Mouse (Mus musculus): Measurements from ENCODE around the gene Blnk. TPM values are rescaled to one million over a fixed set of nuclear protein-coding genes. Genes with fewer than 3 reads are reported as not detected.

Gene Blnk
- polyA plus RNA-seq, 1 experiment, result not detected

DNA sequence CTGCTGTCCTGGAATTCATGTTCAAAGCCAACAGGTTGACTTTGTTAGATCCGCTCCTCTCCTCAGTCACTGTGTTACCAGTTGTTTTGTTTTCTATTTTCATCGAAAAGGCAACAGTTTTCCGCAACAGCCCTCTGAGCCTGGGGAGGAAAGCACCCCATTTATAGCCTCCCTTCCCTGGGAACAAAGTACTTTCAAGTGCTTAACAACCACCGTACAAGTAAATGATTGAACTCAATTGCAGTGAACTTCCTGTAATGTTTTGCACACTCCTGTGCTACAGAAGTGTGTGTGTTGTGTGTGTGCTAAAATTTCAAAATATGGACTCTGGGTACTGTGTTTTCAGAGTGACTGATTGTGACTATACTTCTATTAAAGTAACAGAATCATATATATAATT, 13.4 kb upstream of the Blnk start:
- Histone ChIP-seq H3K9me3 (ENCODE audit: control insufficient read depth, low read length) (peaks cover 5% of the 10 kb centered on the region), H3K27me3 (ENCODE audit: control insufficient read depth) (peaks cover 9% of the 10 kb centered on the region), H3K4me3 (replicated peaks) (no peak overlapping the region), H3K36me3 (ENCODE audit: control insufficient read depth) (no peaks in the 10 kb centered on the region), H3K4me1 (ENCODE audit: control insufficient read depth) (no peaks in the 10 kb centered on the region)
- TF ChIP-seq TAL1 (IDR thresholded peaks at IDR 0.05; ENCODE audit: low read length), result no peak

DNA sequence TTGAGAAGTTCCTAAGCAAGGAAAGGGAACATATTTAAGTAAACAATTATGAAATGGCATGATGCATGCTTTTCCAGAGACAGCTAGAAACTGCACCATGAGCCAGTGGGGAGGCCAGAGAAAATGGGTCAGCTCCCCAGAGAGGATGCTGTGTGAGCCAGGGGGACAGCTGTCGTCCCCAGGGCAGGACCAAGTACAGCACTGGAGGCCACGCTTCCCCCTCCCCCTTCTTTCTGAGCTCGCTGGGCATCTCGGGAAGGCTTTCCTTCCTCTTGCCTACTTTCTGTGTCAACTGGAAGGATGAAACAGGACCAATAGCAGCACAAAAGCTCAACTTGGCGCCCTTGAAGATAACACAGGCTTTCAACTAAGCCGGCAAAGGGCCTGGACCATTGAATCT, 13.0 kb upstream of the Blnk start:
- Histone ChIP-seq H3K4me1 (ENCODE audit: control insufficient read depth) (no peaks in the 10 kb centered on the region), H3K9me3 (ENCODE audit: control insufficient read depth, low read length) (peaks cover 7% of the 10 kb centered on the region)

DNA sequence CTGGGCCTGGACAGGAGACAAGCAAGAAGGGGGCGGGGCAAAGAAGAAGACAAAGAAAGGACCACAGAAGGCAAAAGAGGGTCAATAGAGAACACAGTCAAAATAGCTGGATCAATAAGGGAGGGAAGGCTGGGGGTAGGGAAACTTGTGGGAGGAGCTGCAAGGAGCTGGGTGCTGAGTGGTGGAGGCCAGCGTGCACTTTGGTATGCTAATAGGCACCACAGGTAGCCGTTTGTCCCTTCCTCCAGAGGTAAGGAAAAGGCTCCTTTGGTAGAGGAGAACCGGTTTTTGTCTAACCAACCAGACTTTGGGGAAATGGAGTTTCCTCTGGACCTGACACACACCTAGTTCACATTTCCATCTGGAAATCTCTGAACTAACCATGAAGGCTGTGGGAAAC, 12.3 kb upstream of the Blnk start:
- no peaks in the 10 kb centered on the region for H3K4me1 ChIP-seq (ENCODE audit: control insufficient read depth)
- no peak for TF ChIP-seq TAL1 (IDR thresholded peaks at IDR 0.05; ENCODE audit: low read length)
- no peak for TF ChIP-seq GATA1 (IDR thresholded peaks at IDR 0.05; ENCODE audit: low read length)
- H3K9me3 ChIP-seq (ENCODE audit: control insufficient read depth, low read length), result peaks cover 7% of the 10 kb centered on the region
- H3K36me3 ChIP-seq (ENCODE audit: control insufficient read depth), result no peaks in the 10 kb centered on the region
- H3K4me3 ChIP-seq (replicated peaks), result no peak overlapping the region
- H3K27me3 ChIP-seq (ENCODE audit: control insufficient read depth), result peaks cover 3% of the 10 kb centered on the region; the same call in 1 of the 2 replicates

More for the DNA sequence above, 13.0 kb upstream of the Blnk start:
- Histone ChIP-seq H3K36me3 (ENCODE audit: control insufficient read depth) (no peaks in the 10 kb centered on the region), H3K27me3 (ENCODE audit: control insufficient read depth) (peaks cover 6% of the 10 kb centered on the region; the same call in 1 of the 2 replicates), H3K4me3 (replicated peaks) (no peak overlapping the region)
- TF ChIP-seq TAL1 (IDR thresholded peaks at IDR 0.05; ENCODE audit: low read length) (no peak), GATA1 (IDR thresholded peaks at IDR 0.05; ENCODE audit: low read length) (no peak)

DNA sequence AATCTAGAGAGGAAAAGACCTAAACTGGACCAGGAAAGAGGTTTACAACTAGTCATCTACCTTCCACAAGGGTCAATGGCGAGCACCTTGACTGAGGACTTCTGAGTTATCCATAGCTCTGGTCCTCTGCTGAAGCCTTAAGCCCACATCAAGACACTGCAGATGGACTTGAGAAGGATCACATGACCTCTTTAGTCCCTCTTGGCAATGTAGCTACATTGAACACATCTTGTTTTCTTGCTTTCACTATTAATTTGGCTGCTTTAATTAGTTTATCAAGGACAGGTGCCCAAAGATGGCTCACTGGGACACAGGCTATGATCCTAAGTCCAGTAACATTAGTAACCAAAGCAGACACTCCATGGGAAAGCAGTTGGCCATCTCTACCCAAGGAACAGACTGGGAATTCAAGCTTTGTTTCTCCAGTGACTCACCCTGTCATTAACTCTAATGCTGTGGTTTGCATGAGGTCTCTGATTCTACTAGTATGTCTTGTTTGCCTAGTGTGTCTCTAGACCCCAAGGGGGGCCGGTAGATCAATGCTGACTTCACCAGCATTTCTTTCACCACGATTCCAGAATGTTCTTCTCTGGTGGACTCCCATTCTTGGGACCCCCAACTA, 9.5 kb upstream of the Blnk start:
- H3K4me1 ChIP-seq (ENCODE audit: control insufficient read depth), result peaks cover 15% of the 10 kb centered on the region
- H3K9me3 ChIP-seq (ENCODE audit: control insufficient read depth, low read length), result peaks cover 7% of the 10 kb centered on the region
- no peak overlapping the region for H3K4me3 ChIP-seq (replicated peaks)
- TF ChIP-seq GATA1 (IDR thresholded peaks at IDR 0.05; ENCODE audit: low read length) (no peak), TAL1 (IDR thresholded peaks at IDR 0.05; ENCODE audit: low read length) (no peak)
- no peaks in the 10 kb centered on the region for H3K36me3 ChIP-seq (ENCODE audit: control insufficient read depth)
- no peaks in the 10 kb centered on the region for H3K27me3 ChIP-seq (ENCODE audit: control insufficient read depth)

GRCm38 (mm10) chr19:40999569-40999968, 5.2 kb upstream of the Blnk start:
- Histone ChIP-seq H3K9me3 (ENCODE audit: control insufficient read depth, low read length) (peaks cover 7% of the 10 kb centered on the region), H3K36me3 (ENCODE audit: control insufficient read depth) (no peaks in the 10 kb centered on the region), H3K27me3 (ENCODE audit: control insufficient read depth) (peaks cover 17% of the 10 kb centered on the region), H3K4me1 (ENCODE audit: control insufficient read depth) (peaks cover 28% of the 10 kb centered on the region), H3K4me3 (replicated peaks) (no peak overlapping the region)
- TF ChIP-seq TAL1 (IDR thresholded peaks at IDR 0.05; ENCODE audit: low read length) (no peak), GATA1 (IDR thresholded peaks at IDR 0.05; ENCODE audit: low read length) (peak; percentile 81)

GRCm38 (mm10) chr19:40998469-40999170, 4.3 kb upstream of the Blnk start:
- TF ChIP-seq TAL1 (IDR thresholded peaks at IDR 0.05; ENCODE audit: low read length) (no peak), GATA1 (IDR thresholded peaks at IDR 0.05; ENCODE audit: low read length) (no peak)
- Histone ChIP-seq H3K27me3 (ENCODE audit: control insufficient read depth) (peaks cover 25% of the 10 kb centered on the region), H3K4me3 (replicated peaks) (no peak overlapping the region), H3K4me1 (ENCODE audit: control insufficient read depth) (peaks cover 32% of the 10 kb centered on the region), H3K9me3 (ENCODE audit: control insufficient read depth, low read length) (peaks cover 7% of the 10 kb centered on the region), H3K36me3 (ENCODE audit: control insufficient read depth) (no peaks in the 10 kb centered on the region)

- Histone ChIP-seq H3K27me3 (ENCODE audit: control insufficient read depth) (peaks cover 28% of the 10 kb centered on the region), H3K4me1 (ENCODE audit: control insufficient read depth) (peaks cover 35% of the 10 kb centered on the region), H3K36me3 (ENCODE audit: control insufficient read depth) (no peaks in the 10 kb centered on the region), H3K4me3 (replicated peaks) (no peak overlapping the region), H3K9me3 (ENCODE audit: control insufficient read depth, low read length) (no peaks in the 10 kb centered on the region)
- TF ChIP-seq TAL1 (IDR thresholded peaks at IDR 0.05; ENCODE audit: low read length) (no peak), GATA1 (IDR thresholded peaks at IDR 0.05; ENCODE audit: low read length) (no peak)
Observed at GRCm38 (mm10) chr19:40996722-40997121, 2.4 kb upstream of the Blnk start.

DNA sequence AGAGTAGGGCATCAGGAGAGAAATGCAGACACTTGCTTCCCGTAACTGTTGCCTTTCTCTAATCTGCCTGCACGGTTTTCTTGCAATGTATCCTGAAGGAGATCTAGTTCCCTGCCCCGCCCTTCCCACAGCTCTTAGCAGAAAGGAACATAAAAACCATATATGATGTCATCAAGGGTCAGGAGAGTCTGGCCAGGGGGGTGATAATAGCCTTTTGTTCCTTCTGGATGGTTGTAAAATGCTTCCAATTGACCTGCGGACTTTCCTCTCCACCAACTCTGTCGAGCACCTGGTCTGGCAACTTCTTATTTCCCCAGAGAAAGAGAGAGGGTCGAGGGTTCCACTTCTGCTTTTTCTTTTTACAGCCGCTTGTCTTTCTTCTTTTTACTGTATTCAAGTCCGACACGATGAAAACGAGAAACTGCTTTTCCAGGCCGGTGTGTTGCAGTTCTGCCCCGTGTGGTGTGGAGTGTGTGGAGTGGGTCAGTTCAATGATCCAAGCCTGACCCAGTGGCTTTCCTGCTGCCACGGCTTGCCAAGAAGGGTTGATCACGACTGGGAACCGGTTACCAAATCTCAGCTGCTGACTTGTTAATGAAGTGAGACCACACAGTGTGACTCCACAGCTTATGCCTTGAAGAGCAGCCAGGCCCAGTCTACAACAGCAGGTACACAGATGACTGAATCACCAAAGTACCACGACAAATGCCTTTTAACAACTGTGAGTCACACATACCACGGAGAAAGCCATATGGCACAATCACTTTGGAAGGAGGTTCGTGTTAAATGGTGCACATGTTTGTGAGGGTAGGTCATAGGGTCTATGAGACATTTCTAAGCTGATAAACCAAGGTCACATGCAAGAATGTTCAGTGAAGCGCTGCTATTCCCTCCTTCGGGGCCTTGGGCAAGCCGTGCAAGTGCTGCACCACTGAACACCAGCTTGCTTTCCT, 1.4 kb upstream of the Blnk start:
- peaks cover 28% of the 10 kb centered on the region for H3K27me3 ChIP-seq (ENCODE audit: control insufficient read depth)
- no peaks in the 10 kb centered on the region for H3K9me3 ChIP-seq (ENCODE audit: control insufficient read depth, low read length)
- no peak overlapping the region for H3K4me3 ChIP-seq (replicated peaks)
- H3K36me3 ChIP-seq (ENCODE audit: control insufficient read depth), result no peaks in the 10 kb centered on the region
- H3K4me1 ChIP-seq (ENCODE audit: control insufficient read depth), result peaks cover 35% of the 10 kb centered on the region
- no peak for TF ChIP-seq GATA1 (IDR thresholded peaks at IDR 0.05; ENCODE audit: low read length)
- TF ChIP-seq TAL1 (IDR thresholded peaks at IDR 0.05; ENCODE audit: low read length), result no peak

- Histone ChIP-seq H3K4me1 (ENCODE audit: control insufficient read depth) (peaks cover 31% of the 10 kb centered on the region), H3K4me3 (replicated peaks) (no peak overlapping the region), H3K27me3 (ENCODE audit: control insufficient read depth) (peaks cover 28% of the 10 kb centered on the region), H3K9me3 (ENCODE audit: control insufficient read depth, low read length) (no peaks in the 10 kb centered on the region), H3K36me3 (ENCODE audit: control insufficient read depth) (no peaks in the 10 kb centered on the region)
- TF ChIP-seq TAL1 (IDR thresholded peaks at IDR 0.05; ENCODE audit: low read length) (no peak), GATA1 (IDR thresholded peaks at IDR 0.05; ENCODE audit: low read length) (no peak)
Observed at GRCm38 (mm10) chr19:40994911-40995310, 576 bp upstream of the Blnk start.
